Mouse (Mus musculus): ENCODE results near the gene Zfp541. TPM values are rescaled to one million over a fixed set of nuclear protein-coding genes. Genes with fewer than 3 reads are reported as not detected.

Zfp541 gene
- polyA plus RNA-seq, 1 experiment from 2014 or later, result 0.04 TPM

GRCm38 (mm10) chr7:16120262-16120600 lies 58.6 kb downstream of the Zfp541 start:
- no peaks in the 10 kb centered on the region for H3K9me3 ChIP-seq (ENCODE audit: control insufficient read depth, low read length)
- H3K4me1 ChIP-seq (replicated peaks; ENCODE audit: control insufficient read depth, insufficient read depth, low read length), result peaks cover 4% of the 10 kb centered on the region
- peaks cover 39% of the 10 kb centered on the region for H3K36me3 ChIP-seq (ENCODE audit: control insufficient read depth, insufficient read depth, low read length)
- DNase-seq (ENCODE audit: low spot score) (no peak), ATAC-seq (replicated peaks; ENCODE audit: low FRiP score, low TSS enrichment, low read depth) (0 out of 2 replicates have a peak, but pooled peaks have one; percentile 41)
- H3K4me3 ChIP-seq (ENCODE audit: low read depth, low read length), result peak overlapping the region; percentile 88
- WGBS, result 36% methylated on average over 9 of the region's 9 CpGs
- H3K9ac ChIP-seq (ENCODE audit: low read length), result peak overlapping the region; percentile 74
- peak overlapping the region; percentile 57 for H3K4me2 ChIP-seq (ENCODE audit: low read length)
- no peaks in the 10 kb centered on the region for H3K27me3 ChIP-seq (replicated peaks; ENCODE audit: control insufficient read depth, insufficient read depth, low read length)
- 0 out of 2 replicates have a peak overlapping the region, but pooled peaks have one; percentile 85 for H3K27ac ChIP-seq (ENCODE audit: low read depth)

DNA sequence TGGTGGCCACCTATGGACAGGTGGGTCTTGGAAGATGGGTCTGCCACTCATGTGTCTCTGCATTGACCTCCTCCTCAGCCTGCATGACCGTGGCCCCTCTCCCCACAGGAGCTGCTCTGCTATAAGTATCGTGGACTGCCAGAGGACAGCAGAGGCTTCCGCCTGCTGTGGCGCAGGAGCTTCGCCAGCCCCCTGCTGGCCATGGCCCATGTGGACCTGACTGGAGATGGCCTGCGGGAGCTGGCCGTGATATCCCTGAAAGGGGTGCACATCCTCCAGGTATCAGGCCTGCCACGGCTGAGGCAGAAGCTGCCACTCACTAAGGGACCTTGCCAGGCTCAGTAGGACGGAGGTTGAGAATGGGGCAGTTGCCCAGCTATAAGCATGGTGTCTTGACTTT lies 64.2 kb downstream of the Zfp541 start:
- Histone ChIP-seq H3K4me2 (ENCODE audit: low read length) (no peak overlapping the region), H3K36me3 (ENCODE audit: control insufficient read depth, insufficient read depth, low read length) (peaks cover 28% of the 10 kb centered on the region; the same call in 1 of the 2 replicates), H3K4me1 (replicated peaks; ENCODE audit: control insufficient read depth, insufficient read depth, low read length) (peaks cover 13% of the 10 kb centered on the region), H3K27me3 (replicated peaks; ENCODE audit: control insufficient read depth, insufficient read depth, low read length) (no peaks in the 10 kb centered on the region), H3K9ac (ENCODE audit: low read length) (no peak overlapping the region), H3K9me3 (ENCODE audit: control insufficient read depth, low read length) (no peaks in the 10 kb centered on the region), H3K4me3 (ENCODE audit: low read depth, low read length) (no peak overlapping the region), H3K27ac (ENCODE audit: low read depth) (no peak overlapping the region)
- ATAC-seq (replicated peaks; ENCODE audit: low FRiP score, low TSS enrichment, low read depth) (no peak), DNase-seq (ENCODE audit: low spot score) (no peak)
- 77% methylated on average over 9 of the region's 9 CpGs for WGBS

GRCm38 (mm10) chr7:16128344-16128743 lies 66.7 kb downstream of the Zfp541 start:
- Histone ChIP-seq H3K4me2 (ENCODE audit: low read length) (no peak overlapping the region), H3K9me3 (ENCODE audit: control insufficient read depth, low read length) (no peaks in the 10 kb centered on the region), H3K4me3 (ENCODE audit: low read depth, low read length) (no peak overlapping the region), H3K27me3 (replicated peaks; ENCODE audit: control insufficient read depth, insufficient read depth, low read length) (no peaks in the 10 kb centered on the region), H3K4me1 (replicated peaks; ENCODE audit: control insufficient read depth, insufficient read depth, low read length) (peaks cover 28% of the 10 kb centered on the region), H3K36me3 (ENCODE audit: control insufficient read depth, insufficient read depth, low read length) (peaks cover 25% of the 10 kb centered on the region; the same call in 1 of the 2 replicates), H3K27ac (ENCODE audit: low read depth) (no peak overlapping the region), H3K9ac (ENCODE audit: low read length) (no peak overlapping the region)
- no peak for ATAC-seq (replicated peaks; ENCODE audit: low FRiP score, low TSS enrichment, low read depth)
- WGBS, result 87% methylated on average over 6 of the region's 6 CpGs
- DNase-seq (ENCODE audit: low spot score), result no peak

DNA sequence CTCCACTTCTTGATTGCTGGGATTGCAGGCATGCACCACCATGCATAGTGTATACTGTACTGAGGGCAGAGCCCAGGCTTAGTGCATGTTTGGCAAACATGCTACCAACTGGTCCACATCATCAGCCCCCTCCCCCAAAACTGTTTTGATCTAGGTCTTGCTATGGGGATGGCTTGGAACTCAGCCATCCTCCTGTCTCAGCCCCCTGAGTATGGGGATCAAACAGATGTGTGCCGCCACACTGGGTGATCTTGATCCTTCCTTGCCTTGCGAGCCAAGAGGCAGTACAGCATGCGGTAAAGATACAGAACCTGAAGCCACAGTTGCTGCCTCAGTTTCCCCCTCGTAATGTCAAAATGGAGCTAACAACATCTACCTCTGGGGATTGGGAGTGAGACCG lies 67.3 kb downstream of the Zfp541 start:
- peaks cover 20% of the 10 kb centered on the region; the same call in 1 of the 2 replicates for H3K36me3 ChIP-seq (ENCODE audit: control insufficient read depth, insufficient read depth, low read length)
- no peak for DNase-seq (ENCODE audit: low spot score)
- H3K9ac ChIP-seq (ENCODE audit: low read length), result no peak overlapping the region
- peaks cover 28% of the 10 kb centered on the region for H3K4me1 ChIP-seq (replicated peaks; ENCODE audit: control insufficient read depth, insufficient read depth, low read length)
- H3K27me3 ChIP-seq (replicated peaks; ENCODE audit: control insufficient read depth, insufficient read depth, low read length), result no peaks in the 10 kb centered on the region
- H3K4me3 ChIP-seq (ENCODE audit: low read depth, low read length), result peak overlapping the region; percentile 52; the same call in 1 of the 2 replicates
- no peak for ATAC-seq (replicated peaks; ENCODE audit: low FRiP score, low TSS enrichment, low read depth)
- 0 out of 2 replicates have a peak overlapping the region, but pooled peaks have one; percentile 77 for H3K27ac ChIP-seq (ENCODE audit: low read depth)
- 58% methylated on average over 5 of the region's 5 CpGs for WGBS
- no peaks in the 10 kb centered on the region for H3K9me3 ChIP-seq (ENCODE audit: control insufficient read depth, low read length)
- no peak overlapping the region; the same call in 1 of the 2 replicates for H3K4me2 ChIP-seq (ENCODE audit: low read length)

GRCm38 (mm10) chr7:16129421-16129845 lies 67.8 kb downstream of the Zfp541 start, which contains the start of gene Slc8a2:
Slc8a2 (plus strand) TSS chr7:16129826.
- Histone ChIP-seq H3K4me2 (ENCODE audit: low read length) (peak within 1 kb of the TSS; percentile 65), H3K27ac (ENCODE audit: low read depth) (peak within 1 kb of the TSS; percentile 77; the same call in 1 of the 2 replicates), H3K27me3 (replicated peaks; ENCODE audit: control insufficient read depth, insufficient read depth, low read length) (no peaks in the 10 kb centered on the region), H3K4me3 (ENCODE audit: low read depth, low read length) (peak within 1 kb of the TSS; percentile 52), H3K4me1 (replicated peaks; ENCODE audit: control insufficient read depth, insufficient read depth, low read length) (peaks cover 28% of the 10 kb centered on the region), H3K9ac (ENCODE audit: low read length) (peak within 1 kb of the TSS; percentile 46), H3K9me3 (ENCODE audit: control insufficient read depth, low read length) (no peaks in the 10 kb centered on the region), H3K36me3 (ENCODE audit: control insufficient read depth, insufficient read depth, low read length) (peaks cover 21% of the 10 kb centered on the region; the same call in 1 of the 2 replicates)
- DNase-seq (ENCODE audit: low spot score) (no peak), ATAC-seq (replicated peaks; ENCODE audit: low FRiP score, low TSS enrichment, low read depth) (peak; percentile 82)
- WGBS, result 1% methylated on average over 12 of the region's 12 CpGs

- Histone ChIP-seq H3K4me3 (ENCODE audit: low read depth, low read length) (peak overlapping the region; percentile 52), H3K9me3 (ENCODE audit: control insufficient read depth, low read length) (no peaks in the 10 kb centered on the region), H3K4me2 (ENCODE audit: low read length) (peak overlapping the region; percentile 65), H3K36me3 (ENCODE audit: control insufficient read depth, insufficient read depth, low read length) (peaks cover 21% of the 10 kb centered on the region; the same call in 1 of the 2 replicates), H3K27ac (ENCODE audit: low read depth) (peak overlapping the region; percentile 77; the same call in 1 of the 2 replicates), H3K4me1 (replicated peaks; ENCODE audit: control insufficient read depth, insufficient read depth, low read length) (peaks cover 28% of the 10 kb centered on the region), H3K9ac (ENCODE audit: low read length) (peak overlapping the region; percentile 46), H3K27me3 (replicated peaks; ENCODE audit: control insufficient read depth, insufficient read depth, low read length) (no peaks in the 10 kb centered on the region)
- WGBS, result under 1% methylated on average over 37 of the region's 38 CpGs
- ATAC-seq (replicated peaks; ENCODE audit: low FRiP score, low TSS enrichment, low read depth) (peak; percentile 85), DNase-seq (ENCODE audit: low spot score) (peak; percentile 94)
Measured at GRCm38 (mm10) chr7:16129846-16130691, 68.5 kb downstream of the Zfp541 start.

GRCm38 (mm10) chr7:16130956-16131634 lies 69.5 kb downstream of the Zfp541 start:
- 21% methylated on average over 13 of the region's 13 CpGs for WGBS
- Histone ChIP-seq H3K27ac (ENCODE audit: low read depth) (no peak overlapping the region), H3K27me3 (replicated peaks; ENCODE audit: control insufficient read depth, insufficient read depth, low read length) (no peaks in the 10 kb centered on the region), H3K4me1 (replicated peaks; ENCODE audit: control insufficient read depth, insufficient read depth, low read length) (peaks cover 28% of the 10 kb centered on the region), H3K4me2 (ENCODE audit: low read length) (peak overlapping the region; percentile 65), H3K4me3 (ENCODE audit: low read depth, low read length) (peak overlapping the region; percentile 52), H3K36me3 (ENCODE audit: control insufficient read depth, insufficient read depth, low read length) (peaks cover 15% of the 10 kb centered on the region; the same call in 1 of the 2 replicates), H3K9ac (ENCODE audit: low read length) (no peak overlapping the region), H3K9me3 (ENCODE audit: control insufficient read depth, low read length) (no peaks in the 10 kb centered on the region)
- no peak for DNase-seq (ENCODE audit: low spot score)
- ATAC-seq (replicated peaks; ENCODE audit: low FRiP score, low TSS enrichment, low read depth), result no peak

DNA sequence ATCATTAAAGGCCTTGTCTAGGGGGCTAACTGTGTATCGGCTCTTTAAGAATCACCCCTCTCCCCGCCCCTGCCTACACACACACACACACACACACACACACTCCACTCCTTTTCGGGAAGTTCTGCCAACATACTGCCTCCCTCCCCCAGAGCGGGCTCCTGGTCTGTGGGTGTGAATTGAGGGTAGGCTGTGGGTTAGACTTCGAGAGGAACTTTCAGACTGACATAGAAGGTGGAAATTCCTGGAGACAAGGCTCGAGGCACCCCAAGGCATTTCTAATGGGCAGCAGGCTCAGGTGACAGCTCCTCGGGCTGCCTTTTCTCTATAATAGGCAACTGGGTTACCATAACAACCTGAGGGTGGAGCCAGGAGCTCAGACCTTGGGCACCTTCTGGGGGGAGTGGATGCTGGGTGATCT lies 70.6 kb downstream of the Zfp541 start:
- no peak overlapping the region for H3K9ac ChIP-seq (ENCODE audit: low read length)
- no peaks in the 10 kb centered on the region for H3K9me3 ChIP-seq (ENCODE audit: control insufficient read depth, low read length)
- no peak overlapping the region for H3K27ac ChIP-seq (ENCODE audit: low read depth)
- 9% methylated on average over 7 of the region's 7 CpGs for WGBS
- H3K36me3 ChIP-seq (ENCODE audit: control insufficient read depth, insufficient read depth, low read length), result peaks cover 8% of the 10 kb centered on the region; the same call in 1 of the 2 replicates
- H3K4me3 ChIP-seq (ENCODE audit: low read depth, low read length), result no peak overlapping the region
- ATAC-seq (replicated peaks; ENCODE audit: low FRiP score, low TSS enrichment, low read depth), result no peak
- H3K4me2 ChIP-seq (ENCODE audit: low read length), result peak overlapping the region; percentile 20; the same call in 1 of the 2 replicates
- peaks cover 28% of the 10 kb centered on the region for H3K4me1 ChIP-seq (replicated peaks; ENCODE audit: control insufficient read depth, insufficient read depth, low read length)
- no peak for DNase-seq (ENCODE audit: low spot score)
- H3K27me3 ChIP-seq (replicated peaks; ENCODE audit: control insufficient read depth, insufficient read depth, low read length), result no peaks in the 10 kb centered on the region

Data from intestine, embryonic 14.5 days (tissue).